Mouse (Mus musculus) pancreas, adult 10 weeks (tissue): ENCODE results near the gene Fyn. TPM values are rescaled to one million over a fixed set of nuclear protein-coding genes. Genes with fewer than 3 reads are reported as not detected.

Source experiments
- polyA plus RNA-seq: library from polyadenylated mRNA; stranded (reverse); fragments of 350-450 nt; fragmentation: Illumina TruSeq; extraction: RNeasy Lipid Tissue Mini Kit (QIAGEN cat#74804); gene quantifications from one replicate; pipeline ENCODE4 v1.2.3, GENCODE M21; 2015; ENCODE audit warnings: low read depth, low replicate concordance; ENCODE audit not compliant: insufficient read depth

The Fyn gene
- polyA plus RNA-seq: 16.2 TPM

GRCm38 (mm10) chr10:39368572-39369135, at the start of gene Fyn:
Fyn (plus strand) TSS chr10:39368855.

GRCm38 (mm10) chr10:39612633-39612988, 244.0 kb downstream of the Fyn start, which contains the start of gene Traf3ip2:
Traf3ip2 (plus strand) TSS chr10:39612934.

Other genes starting within 250 kb of the Fyn start
- gene Fam229b, start 234.9 kb upstream of the Fyn start, polyA plus RNA-seq: 1.5 TPM
- not detected for gene Tube1, start 234.9 kb upstream of the Fyn start, polyA plus RNA-seq
- not detected for gene Ccn6, start 205.1 kb upstream of the Fyn start, polyA plus RNA-seq
- 11.7 TPM for gene Traf3ip2, start 244.1 kb downstream of the Fyn start, polyA plus RNA-seq